Mouse (Mus musculus) CD8-positive naive resting alpha-beta T cell, adult 2 months (primary cell): ENCODE results near the gene Tbk1.

Source experiments
- DNase-seq, 2 experiments: peaks; one replicate each; pipeline ENCODE4 v3.0.0; 2022; ENCODE audit warnings: low read depth in 2 of 2, low spot score in 2 of 2

The Tbk1 gene

DNA sequence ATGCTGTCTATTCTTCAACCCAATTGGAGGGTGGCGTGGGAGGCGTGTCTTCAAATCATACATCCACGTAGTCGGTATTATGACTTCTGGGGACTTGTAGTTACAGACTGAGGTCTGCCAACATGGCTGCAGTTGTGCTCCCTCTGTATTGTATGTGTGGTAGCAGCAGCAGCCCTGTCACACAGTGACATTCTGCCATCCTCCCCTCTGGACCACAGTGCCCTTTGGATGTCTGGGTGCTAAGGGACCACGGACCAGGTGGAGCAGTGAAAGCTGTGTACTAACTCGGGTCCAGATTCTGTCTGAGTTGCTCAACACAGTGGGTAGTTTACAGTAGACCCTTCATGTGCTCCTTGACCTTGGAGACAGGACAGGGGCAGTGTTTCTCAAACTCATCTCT lies 43.0 kb downstream of the Tbk1 start:
- DNase-seq, result no peak

DNA sequence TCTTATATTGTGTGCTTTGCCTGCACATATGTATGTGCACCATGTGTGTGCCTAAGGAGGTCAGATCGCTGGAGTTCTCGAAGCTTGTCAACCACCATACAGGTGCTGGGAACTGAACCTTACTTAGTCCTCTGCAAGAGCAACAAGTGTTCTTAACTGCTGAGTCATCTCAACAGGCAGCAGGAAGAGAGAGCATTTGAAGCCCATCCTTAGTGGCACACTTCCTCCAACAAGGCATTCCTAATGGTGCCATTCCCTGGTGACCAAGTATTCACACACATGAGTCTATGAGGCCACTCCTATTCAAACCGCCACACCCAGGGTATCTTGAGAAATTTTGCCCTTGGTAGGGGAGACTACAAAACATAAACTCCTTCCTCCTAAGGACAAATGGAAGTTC lies 44.4 kb downstream of the Tbk1 start:
- DNase-seq, result no peak

DNA sequence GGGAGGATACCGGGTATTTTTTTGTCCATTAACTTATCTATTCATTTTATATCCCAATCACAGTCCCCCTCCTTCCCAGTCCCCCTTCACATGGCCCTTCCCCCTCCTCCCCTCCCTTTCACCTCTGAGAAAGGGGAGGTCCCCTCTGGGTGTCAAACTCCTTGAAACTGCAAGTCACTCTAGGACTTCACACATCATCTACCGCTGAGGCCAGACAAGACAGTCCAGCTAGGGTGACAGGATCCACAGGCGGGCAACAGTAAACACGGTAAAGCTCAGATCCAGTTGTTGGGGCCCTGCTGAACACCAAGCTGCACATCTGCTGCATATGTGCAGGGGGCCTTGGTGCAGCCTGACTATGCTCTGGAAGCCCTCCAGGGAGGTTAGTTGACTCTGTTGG lies 51.6 kb downstream of the Tbk1 start:
- no peak for DNase-seq

GRCm38 (mm10) chr10:121533137-121533872 lies 53.3 kb downstream of the Tbk1 start:
- peak in 1 of 2 experiments; percentile 5 for DNase-seq

- DNase-seq, result no peak
These were observed 55.0 kb downstream of the Tbk1 start for GRCm38 (mm10) chr10:121531541-121531940.

DNA sequence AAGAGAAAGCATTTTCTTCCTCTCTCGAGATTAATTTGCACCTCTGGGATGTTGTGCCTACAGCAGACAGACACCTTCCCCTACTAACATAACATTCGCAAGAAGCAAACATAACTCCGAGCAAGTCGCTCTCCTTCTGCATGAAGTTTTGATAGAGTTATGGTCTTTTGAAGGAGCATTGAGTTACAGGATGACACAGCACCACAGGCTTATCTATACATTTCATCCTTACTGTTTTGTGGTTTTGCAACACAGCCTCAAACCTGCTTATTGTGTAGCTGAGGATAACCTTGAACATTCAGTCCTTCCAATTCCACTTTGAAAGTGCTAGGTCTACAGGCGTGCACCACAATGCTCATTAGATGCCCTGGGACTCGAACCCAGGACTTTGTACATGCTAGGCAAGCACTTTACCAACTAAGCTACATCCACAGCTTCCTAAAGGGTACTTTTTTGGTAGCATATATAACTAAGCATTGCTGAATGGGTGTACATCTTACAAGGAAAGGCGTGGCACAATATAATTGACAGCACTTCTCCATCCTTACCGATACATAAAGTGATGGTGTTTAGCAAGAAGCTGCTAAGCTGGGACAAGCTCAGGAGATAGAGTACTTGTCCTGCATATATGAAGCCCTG lies 56.1 kb downstream of the Tbk1 start:
- DNase-seq, result no peak

- DNase-seq, result no peak
These were observed 57.3 kb downstream of the Tbk1 start for GRCm38 (mm10) chr10:121529261-121529660.

DNA sequence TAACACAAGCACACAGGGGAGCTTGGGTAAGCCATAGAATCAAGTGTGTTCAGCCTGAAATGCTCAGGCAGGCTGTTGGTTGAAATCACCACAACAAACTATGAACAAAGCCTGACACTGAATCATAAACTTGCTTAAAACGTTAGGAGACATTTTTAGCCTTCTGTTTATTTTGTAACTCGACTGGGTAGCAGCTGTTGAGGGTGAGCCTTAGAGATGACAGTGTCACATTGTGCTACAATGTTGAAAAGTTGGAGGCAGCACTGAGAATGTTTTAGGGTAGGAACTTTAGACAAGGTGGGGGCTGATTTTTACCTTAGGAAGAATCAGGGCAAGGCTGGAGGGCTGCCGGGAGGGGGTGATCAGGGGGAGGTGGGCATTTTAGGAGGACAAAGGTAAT lies 58.1 kb downstream of the Tbk1 start:
- DNase-seq, result no peak

DNA sequence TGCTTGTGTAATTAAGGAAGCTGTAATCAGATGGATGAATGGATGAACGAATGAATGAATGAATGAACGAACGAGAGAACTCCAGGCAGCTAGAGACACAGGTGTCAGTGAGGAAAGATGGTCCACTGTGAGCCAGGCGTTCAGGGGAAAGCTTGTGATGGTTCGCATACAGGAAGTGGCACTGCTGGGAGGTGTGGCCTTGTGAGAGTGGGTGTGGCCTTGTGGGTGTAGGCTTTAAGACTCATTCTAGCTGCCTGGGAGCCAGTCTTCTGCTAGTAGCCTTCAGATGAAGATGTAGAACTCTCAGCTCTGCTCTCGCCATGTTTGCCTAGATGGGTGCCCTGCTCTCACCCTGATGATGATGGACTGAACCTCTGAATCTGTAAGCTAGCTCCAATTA lies 59.5 kb downstream of the Tbk1 start:
- DNase-seq, result no peak

- DNase-seq, result no peak
These were observed 65.5 kb downstream of the Tbk1 start for GRCm38 (mm10) chr10:121520923-121521585.

GRCm38 (mm10) chr10:121519710-121520109 lies 66.9 kb downstream of the Tbk1 start:
- DNase-seq, result no peak

DNA sequence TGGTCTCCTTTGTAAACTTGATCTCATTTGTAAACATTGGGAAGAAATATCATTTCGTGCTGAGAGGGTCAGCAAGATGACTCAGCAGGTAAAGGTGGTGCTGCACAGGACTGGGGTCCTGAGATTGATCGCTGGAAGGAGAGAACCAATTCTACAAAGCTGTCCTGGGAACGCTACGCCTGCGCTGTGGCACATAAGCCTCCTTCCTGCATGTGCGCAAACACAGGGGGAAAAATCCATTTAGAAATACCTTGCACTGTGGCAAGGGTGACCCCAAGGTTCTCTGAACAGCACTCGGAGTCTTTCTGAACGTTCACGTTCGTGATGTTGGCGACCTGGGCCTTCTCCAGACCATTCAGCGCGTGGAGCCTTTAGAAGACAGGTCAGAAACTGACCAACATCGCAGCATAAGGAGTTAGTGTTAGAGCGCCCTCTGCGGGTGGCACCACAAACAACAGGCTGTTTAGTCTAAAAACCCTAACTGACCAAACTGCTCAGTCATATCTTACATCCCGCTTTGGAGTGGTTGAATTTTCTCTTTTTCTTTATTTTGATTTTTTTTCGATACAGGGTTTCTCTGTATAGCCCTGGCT lies 70.5 kb downstream of the Tbk1 start:
- DNase-seq, result peak; percentile 67 to 68

- DNase-seq, result no peak
These were observed 76.6 kb downstream of the Tbk1 start for GRCm38 (mm10) chr10:121509751-121510643.

DNA sequence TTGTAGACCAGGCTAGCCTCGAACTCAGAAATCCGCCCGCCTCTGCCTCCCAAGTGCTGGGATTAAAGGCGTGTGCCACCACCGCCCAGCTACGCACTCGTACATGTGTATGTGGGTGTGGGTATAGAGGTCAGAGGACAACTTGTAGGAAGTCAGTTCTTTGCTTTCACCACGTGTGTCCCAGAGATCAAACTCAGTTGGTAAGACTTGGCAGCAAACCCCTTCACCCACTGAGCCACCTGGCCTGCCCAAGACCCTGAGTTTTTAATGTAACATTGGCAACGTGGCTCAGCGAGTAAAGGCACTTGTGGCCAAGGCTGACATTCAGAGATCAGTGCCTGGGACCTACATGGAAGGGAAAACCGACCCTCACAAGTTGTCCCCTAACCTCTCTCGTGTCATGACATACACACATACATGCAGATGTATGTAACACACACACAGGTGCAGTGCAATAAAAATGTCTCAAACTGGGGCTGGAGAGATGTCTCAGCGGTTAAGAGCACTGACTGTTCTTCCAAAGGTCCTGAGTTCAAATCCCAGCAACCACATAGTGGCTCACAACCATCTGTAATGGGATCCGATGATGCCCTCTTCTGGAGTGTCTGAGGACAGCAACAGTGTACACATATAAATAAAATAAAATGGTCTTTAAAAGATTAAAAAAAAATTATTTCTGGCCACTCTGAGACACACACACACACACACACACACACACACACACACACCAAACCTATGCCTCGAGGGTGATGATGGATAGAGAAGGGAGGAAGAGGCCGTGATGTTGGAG lies 78.6 kb downstream of the Tbk1 start:
- no peak for DNase-seq

- DNase-seq, result peak; percentile 74 to 89
These were observed 79.6 kb downstream of the Tbk1 start for GRCm38 (mm10) chr10:121506731-121507583.

GRCm38 (mm10) chr10:121505929-121506328 lies 80.7 kb downstream of the Tbk1 start:
- no peak for DNase-seq

GRCm38 (mm10) chr10:121504973-121505911 lies 81.3 kb downstream of the Tbk1 start:
- DNase-seq, result peak; percentile 64 to 71

GRCm38 (mm10) chr10:121501160-121501559 lies 85.4 kb downstream of the Tbk1 start:
- DNase-seq, result no peak
